Mouse (Mus musculus): ENCODE data around the gene Olfr1471. TPM values are rescaled to one million over a fixed set of nuclear protein-coding genes. Genes with fewer than 3 reads are reported as not detected.
"Not testable (repeated sequence)": the region's sequence is repeated elsewhere in the genome, so short reads cannot be mapped to it uniquely, and the experiment has no call there.

The Olfr1471 gene
- total RNA-seq (2014; fragmentation: Nextera tagmentation), result not detected in 2 replicates
- total RNA-seq (2017), result not detected in 2 replicates

- ATAC-seq (replicated peaks; ENCODE audit: low FRiP score, low TSS enrichment, poor library complexity, severe bottlenecking), result not testable (repeated sequence)
Observed at GRCm38 (mm10) chr19:13443109-13443508, at the start of gene Olfr1471. Gene Olfr1471, plus strand, starts transcription at chr19:13443409.

GRCm38 (mm10) chr19:13407549-13407948, 35.7 kb upstream of the Olfr1471 start, which contains the start of gene Olfr1469:
Gene Olfr1469, plus strand, starts transcription at chr19:13407849.
- no peak for ATAC-seq (replicated peaks; ENCODE audit: low FRiP score, low TSS enrichment, poor library complexity, severe bottlenecking)

- no peak for ATAC-seq (replicated peaks; ENCODE audit: low FRiP score, low TSS enrichment, poor library complexity, severe bottlenecking)
Observed at GRCm38 (mm10) chr19:13455986-13456385, 12.8 kb downstream of the Olfr1471 start, which contains the start of gene Olfr1472. Gene Olfr1472, minus strand, starts transcription at chr19:13456086.

- ATAC-seq (replicated peaks; ENCODE audit: low FRiP score, low TSS enrichment, poor library complexity, severe bottlenecking), result not testable (repeated sequence)
Observed at GRCm38 (mm10) chr19:13469265-13469664, 26.1 kb downstream of the Olfr1471 start, which contains the start of gene Olfr1474. Gene Olfr1474, plus strand, starts transcription at chr19:13469565.

GRCm38 (mm10) chr19:13480096-13480495, 36.9 kb downstream of the Olfr1471 start, which contains the start of gene Olfr1475:
Gene Olfr1475, minus strand, starts transcription at chr19:13480196.
- ATAC-seq (replicated peaks; ENCODE audit: low FRiP score, low TSS enrichment, poor library complexity, severe bottlenecking), result no peak

GRCm38 (mm10) chr19:13500246-13500645, 57.0 kb downstream of the Olfr1471 start, which contains the start of gene Olfr1477:
Gene Olfr1477, plus strand, starts transcription at chr19:13500546.
- no peak for ATAC-seq (replicated peaks; ENCODE audit: low FRiP score, low TSS enrichment, poor library complexity, severe bottlenecking)

Other genes with a start within 250 kb of the Olfr1471 start
- not detected in 2 replicates for gene Olfr1463, start 212.1 kb upstream of the Olfr1471 start, total RNA-seq (2014; fragmentation: Nextera tagmentation)
- not detected in 2 replicates for gene Olfr1463, start 212.1 kb upstream of the Olfr1471 start, total RNA-seq (2017)
- gene Olfr1465, start 127.9 kb upstream of the Olfr1471 start, total RNA-seq (2014; fragmentation: Nextera tagmentation), result not detected in 2 replicates
- not detected in 2 replicates for gene Olfr1465, start 127.9 kb upstream of the Olfr1471 start, total RNA-seq (2017)
- not detected in 2 replicates for gene Olfr1466, start 104.5 kb upstream of the Olfr1471 start, total RNA-seq (2014; fragmentation: Nextera tagmentation)
- not detected in 2 replicates for gene Olfr1466, start 104.5 kb upstream of the Olfr1471 start, total RNA-seq (2017)
- gene Olfr1467, start 81.2 kb upstream of the Olfr1471 start, total RNA-seq (2014; fragmentation: Nextera tagmentation), result not detected in 2 replicates
- not detected in 2 replicates for gene Olfr1467, start 81.2 kb upstream of the Olfr1471 start, total RNA-seq (2017)
- not detected in 2 replicates for gene Olfr1469, start 35.6 kb upstream of the Olfr1471 start, total RNA-seq (2014; fragmentation: Nextera tagmentation)
- not detected in 2 replicates for gene Olfr1469, start 35.6 kb upstream of the Olfr1471 start, total RNA-seq (2017)
- not detected in 2 replicates for gene Olfr1472, start 12.7 kb downstream of the Olfr1471 start, total RNA-seq (2014; fragmentation: Nextera tagmentation)
- not detected in 2 replicates for gene Olfr1472, start 12.7 kb downstream of the Olfr1471 start, total RNA-seq (2017)
- not detected in 2 replicates for gene Olfr1474, start 26.2 kb downstream of the Olfr1471 start, total RNA-seq (2014; fragmentation: Nextera tagmentation)
- gene Olfr1474, start 26.2 kb downstream of the Olfr1471 start, total RNA-seq (2017), result not detected in 2 replicates
- not detected in 2 replicates for gene Olfr1475, start 36.8 kb downstream of the Olfr1471 start, total RNA-seq (2014; fragmentation: Nextera tagmentation)
- gene Olfr1475, start 36.8 kb downstream of the Olfr1471 start, total RNA-seq (2017), result not detected in 2 replicates
- not detected in 2 replicates for gene Olfr1477, start 57.1 kb downstream of the Olfr1471 start, total RNA-seq (2014; fragmentation: Nextera tagmentation)
- not detected in 2 replicates for gene Olfr1477, start 57.1 kb downstream of the Olfr1471 start, total RNA-seq (2017)
- gene Olfr1480, start 84.5 kb downstream of the Olfr1471 start, total RNA-seq (2014; fragmentation: Nextera tagmentation), result not detected in 2 replicates
- not detected in 2 replicates for gene Olfr1480, start 84.5 kb downstream of the Olfr1471 start, total RNA-seq (2017)
- not detected in 2 replicates for gene Olfr1484, start 140.1 kb downstream of the Olfr1471 start, total RNA-seq (2014; fragmentation: Nextera tagmentation)
- not detected in 2 replicates for gene Olfr1484, start 140.1 kb downstream of the Olfr1471 start, total RNA-seq (2017)
- not detected in 2 replicates for gene Olfr1487, start 174.0 kb downstream of the Olfr1471 start, total RNA-seq (2014; fragmentation: Nextera tagmentation)
- gene Olfr1487, start 174.0 kb downstream of the Olfr1471 start, total RNA-seq (2017), result not detected in 2 replicates
- gene Olfr1489, start 188.2 kb downstream of the Olfr1471 start, total RNA-seq (2014; fragmentation: Nextera tagmentation), result not detected in 2 replicates
- gene Olfr1489, start 188.2 kb downstream of the Olfr1471 start, total RNA-seq (2017), result not detected in 2 replicates
- not detected in 2 replicates for gene Olfr1490, start 207.7 kb downstream of the Olfr1471 start, total RNA-seq (2014; fragmentation: Nextera tagmentation)
- not detected in 2 replicates for gene Olfr1490, start 207.7 kb downstream of the Olfr1471 start, total RNA-seq (2017)